Mouse (Mus musculus): ENCODE results near the gene Cacna1h. TPM values are rescaled to one million over a fixed set of nuclear protein-coding genes. Genes with fewer than 3 reads are reported as not detected.
A peak's percentile ranks its signal among the peaks of the same experiment; 100 is the strongest.

Cacna1h gene
- total RNA-seq, 2 experiments from 2014 or later = 3.2 to 3.4 TPM

DNA sequence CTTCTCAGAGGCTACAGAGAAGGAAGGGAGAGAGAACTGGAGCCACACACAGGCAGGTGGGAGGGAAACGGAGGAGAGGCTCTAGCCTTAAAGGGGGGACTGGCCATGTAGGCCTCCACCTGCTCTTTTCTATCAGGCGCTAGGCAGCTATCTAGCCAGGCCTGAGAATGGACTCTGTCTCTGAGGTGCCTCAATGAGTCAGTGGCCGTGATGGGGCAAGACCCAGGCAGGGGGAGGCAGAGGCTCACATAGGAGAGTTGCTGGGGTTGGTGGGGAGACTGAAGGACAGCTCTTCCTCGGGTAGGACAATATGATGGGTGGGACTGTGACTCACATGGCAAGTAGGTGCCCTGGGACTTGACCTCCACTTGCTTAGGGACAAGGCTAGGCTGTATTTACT, 16.7 kb upstream of the Cacna1h start:
- no peak for DNase-seq
- intact Hi-C loops (cut with DNase I; ENCODE audit: low total_unique reads) = no loop called here

DNA sequence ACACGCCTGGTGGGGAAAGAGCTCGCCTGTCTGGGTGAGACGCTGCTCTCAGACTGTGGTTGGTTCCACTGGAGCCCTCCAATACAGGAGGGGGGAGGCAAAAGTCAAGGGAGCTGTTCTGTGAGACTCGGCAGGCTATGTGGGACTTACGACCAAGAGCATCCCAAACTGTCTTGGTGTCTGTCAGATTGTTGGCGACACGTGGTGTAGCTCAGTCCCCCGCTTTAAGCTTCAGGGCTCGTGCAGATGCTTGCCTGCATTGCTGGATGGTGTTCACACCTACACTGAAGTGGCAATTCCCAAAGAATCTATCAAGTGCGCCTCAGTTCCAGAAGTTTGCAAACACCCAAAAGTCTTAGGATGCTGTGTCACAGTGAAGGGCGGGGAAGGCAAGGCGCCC, 14.3 kb upstream of the Cacna1h start:
- intact Hi-C loops (cut with DNase I; ENCODE audit: low total_unique reads) = no loop called here

DNA sequence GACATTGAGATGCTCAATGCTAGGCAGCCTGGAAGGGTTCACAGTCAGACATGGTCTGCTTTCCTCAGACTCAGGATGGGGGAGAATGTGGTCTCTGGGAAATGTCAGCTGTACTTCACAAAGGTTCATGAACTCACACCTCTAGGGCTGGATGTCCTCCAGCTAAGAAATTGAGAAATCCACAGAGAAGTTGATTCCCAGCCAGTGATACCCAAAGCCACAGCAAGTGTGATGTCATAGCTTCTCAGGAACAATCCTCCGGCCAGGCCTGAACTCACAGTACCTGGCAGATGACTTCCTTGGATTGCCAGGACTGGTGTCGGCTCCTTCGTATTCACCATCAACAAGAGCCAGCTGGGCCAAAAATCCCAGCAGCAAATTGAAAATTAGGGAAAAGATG, 12.3 kb upstream of the Cacna1h start:
- intact Hi-C loops (cut with DNase I; ENCODE audit: low total_unique reads) = no loop called here
- DNase-seq = no peak

More for the DNA sequence above, 14.3 kb upstream of the Cacna1h start:
- DNase-seq = no peak

DNA sequence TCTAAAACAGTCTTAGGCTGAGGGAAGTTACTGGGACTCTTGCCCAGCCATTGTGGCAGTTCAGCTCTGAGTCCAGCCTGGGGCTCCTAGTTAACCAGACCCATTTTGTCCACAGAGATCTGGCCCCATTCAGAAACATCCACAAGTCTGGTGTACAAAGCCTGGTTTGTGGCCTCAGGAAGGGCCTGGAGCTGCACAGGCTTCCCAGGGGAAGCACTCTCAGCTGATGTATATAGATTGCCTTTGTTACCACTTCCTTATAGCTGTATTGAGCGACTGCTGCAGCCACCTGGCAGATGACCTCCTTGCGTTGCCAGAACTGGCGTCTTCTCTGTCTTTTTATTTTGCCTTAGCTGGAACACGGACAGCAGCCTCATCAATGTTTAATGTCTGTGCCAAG, 11.5 kb upstream of the Cacna1h start:
- intact Hi-C loops (cut with DNase I; ENCODE audit: low total_unique reads) = no loop called here
- no peak for DNase-seq

DNA sequence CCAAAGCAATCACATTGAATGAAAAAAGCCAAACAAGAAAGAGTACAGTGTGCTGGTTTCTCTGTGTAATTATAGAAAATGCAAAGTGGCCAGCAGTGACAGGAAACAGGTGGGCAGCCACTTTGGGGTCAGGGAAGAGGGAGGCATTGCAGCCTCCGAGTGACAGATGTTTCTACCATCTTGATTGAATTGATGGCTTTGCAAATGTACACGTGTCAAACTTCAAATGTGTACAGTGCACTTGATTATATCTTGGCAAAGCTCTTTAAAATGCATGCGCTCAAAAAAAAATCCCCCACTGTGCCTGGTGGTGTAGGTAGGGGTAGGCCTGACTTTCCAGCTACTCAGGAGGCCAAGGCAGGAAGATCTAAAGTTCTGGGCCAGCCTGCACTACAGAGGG, 9.3 kb upstream of the Cacna1h start:
- DNase-seq = no peak
- intact Hi-C loops (cut with DNase I; ENCODE audit: low total_unique reads) = no loop called here

DNA sequence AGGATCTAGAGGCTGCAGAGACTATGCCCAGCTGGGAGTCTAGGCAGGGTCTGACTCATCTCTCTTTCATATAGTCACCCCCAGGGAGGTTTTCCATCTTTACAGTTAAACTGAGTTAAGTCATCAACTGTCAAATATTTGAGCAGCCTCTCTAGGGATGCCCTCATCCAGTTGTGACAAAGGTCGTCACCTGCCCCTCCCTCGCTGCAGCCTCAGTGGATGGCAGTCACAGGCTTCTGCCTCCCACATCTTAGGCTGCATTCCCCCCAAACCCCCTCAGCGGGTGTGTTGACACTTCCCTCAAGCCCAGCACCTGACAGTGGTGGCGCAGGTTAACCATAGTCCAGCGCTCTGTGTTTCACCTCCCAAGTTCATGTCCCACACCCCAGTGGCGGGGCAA, 7.8 kb upstream of the Cacna1h start:
- intact Hi-C loops (cut with DNase I; ENCODE audit: low total_unique reads) = no loop called here

DNA sequence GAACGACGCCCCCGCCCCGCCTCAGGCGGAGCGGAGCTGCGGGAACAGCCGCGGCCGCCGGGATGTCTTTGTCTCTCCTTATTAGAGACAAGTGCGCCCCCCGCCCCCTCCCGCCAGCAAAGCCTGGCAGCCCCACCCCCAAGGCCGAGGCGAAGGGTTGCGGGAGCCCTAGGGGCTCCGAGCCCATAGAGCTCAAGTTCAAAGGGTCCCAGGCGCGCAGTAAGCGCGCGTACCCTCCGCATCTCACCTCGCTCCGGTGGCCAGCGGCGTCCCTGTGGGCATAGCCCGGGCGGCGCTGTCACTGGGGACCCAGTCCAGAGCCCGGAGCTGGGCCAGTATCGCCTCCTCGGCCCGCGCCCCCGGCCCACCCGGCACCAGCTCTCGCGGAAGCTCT, 363 bp downstream of the Cacna1h start:
- no peak for DNase-seq
- intact Hi-C loops (cut with DNase I; ENCODE audit: low total_unique reads) = no loop called here

More for the DNA sequence above, 7.8 kb upstream of the Cacna1h start:
- DNase-seq = no peak

DNA sequence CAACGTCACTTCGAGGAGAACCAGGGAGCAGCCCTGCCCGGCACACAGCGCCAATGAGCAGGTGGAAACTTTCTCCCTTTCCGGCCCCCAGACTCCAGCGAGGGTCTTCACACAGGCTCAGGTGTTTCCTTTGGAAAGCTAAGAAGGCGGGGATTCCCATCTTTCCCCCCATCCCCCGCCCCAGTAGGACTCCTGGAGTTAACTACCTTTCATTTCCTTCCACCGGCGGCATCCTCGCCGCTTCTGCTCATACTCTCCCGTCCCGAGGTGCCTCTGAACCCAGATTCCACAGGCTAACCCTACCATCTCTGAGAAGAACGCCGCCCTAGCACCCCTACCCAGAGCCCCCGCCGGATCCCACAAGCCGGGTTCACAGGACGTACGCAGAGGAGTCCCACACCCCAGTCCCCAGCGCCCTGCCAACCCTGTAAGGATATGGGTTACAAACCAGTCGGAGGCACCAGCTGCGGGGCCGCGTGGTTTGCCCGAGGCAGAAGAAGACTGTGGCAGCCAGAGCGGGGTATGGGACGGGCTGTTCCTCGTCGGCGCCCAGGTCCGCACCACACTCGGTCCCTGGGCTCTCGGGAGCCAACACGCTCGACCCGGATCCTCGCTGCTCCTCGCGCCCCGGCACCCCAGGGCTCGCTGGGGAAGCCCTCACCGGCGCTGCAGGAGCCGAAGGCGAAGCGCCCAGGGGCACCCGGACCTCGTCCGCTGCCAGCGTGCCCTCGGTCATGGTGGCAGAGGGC, 976 bp downstream of the Cacna1h start:
- intact Hi-C loops (cut with DNase I; ENCODE audit: low total_unique reads) = no loop called here
- peak; percentile 29 for DNase-seq

DNA sequence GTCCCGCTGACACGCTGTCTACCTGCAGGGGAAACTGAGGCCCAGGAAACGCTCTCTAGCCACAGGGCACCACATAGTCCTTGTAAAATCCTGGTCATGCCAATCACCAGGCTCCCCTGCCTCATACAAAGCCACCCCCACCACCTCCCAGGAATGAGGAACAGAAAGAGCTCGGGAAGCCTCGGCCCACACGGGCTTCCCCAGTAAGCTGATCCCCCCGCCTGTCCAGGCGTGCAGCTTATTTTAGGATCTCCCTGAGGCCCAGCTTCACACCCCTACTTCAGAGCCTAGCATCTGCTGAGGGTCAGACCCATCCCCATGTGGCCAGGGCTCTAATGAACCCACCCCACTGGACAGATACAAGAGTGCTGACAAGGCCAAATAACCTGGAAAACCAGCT, 3.0 kb downstream of the Cacna1h start:
- intact Hi-C loops (cut with DNase I; ENCODE audit: low total_unique reads) = no loop called here
- no peak for DNase-seq

DNA sequence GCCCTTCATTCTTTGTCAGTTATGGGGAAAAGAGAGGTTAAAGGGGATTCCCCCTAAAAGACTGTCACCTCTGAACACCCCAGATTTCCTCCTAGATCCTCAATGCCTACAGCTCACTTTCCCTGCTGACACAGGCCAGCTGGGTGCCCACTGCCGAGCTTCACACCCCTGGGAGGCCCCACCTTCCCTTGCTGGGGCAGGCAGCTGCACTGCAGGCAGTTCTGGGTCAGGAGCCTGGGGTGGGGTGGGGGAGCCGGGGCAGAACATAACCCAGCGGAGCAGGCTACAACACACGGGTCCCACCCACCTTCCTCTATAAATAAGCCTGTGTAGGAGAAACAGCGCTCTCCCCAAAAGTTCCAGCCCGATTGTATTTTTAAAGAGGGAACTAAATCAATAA, 3.7 kb downstream of the Cacna1h start:
- intact Hi-C loops (cut with DNase I; ENCODE audit: low total_unique reads) = no loop called here
- no peak for DNase-seq

DNA sequence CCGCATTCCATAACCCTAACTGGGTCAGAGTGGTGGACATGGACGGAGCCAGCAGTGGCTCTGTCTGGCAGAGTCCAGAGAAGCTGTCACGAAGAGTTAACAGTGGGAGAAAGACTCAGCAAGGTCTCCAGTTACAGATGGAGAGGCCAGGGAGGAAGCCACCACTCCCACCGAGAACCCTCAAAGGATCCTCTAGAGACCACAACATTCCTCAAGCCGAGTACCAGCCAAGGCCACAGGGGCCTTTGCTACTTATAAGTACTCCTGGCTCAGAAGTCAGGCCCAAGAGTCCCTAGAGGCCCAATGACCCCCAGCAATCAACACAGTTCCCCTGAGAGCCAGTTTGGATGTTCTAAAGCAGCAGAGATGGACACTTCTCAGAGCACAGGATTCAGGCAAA, 4.3 kb downstream of the Cacna1h start:
- intact Hi-C loops (cut with DNase I; ENCODE audit: low total_unique reads) = no loop called here
- no peak for DNase-seq

DNA sequence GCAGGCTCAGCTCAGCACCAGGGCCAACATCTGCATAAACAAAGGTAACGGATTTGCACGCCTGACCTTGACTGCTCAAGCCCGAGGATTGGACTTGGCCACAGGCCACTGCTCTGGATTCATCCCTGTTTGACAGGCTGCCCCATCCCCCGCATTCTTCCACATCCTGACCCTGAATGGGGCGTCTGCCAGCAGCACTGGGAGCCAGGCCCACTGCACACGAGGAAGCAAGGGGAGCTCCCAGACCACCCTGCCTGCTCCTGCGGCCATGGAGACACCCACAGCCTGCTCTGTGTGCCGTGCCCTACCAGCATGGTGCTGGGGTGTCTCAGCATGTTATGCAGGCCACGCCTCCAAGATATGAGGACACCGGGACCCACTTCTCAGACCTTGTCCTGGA, 6.1 kb downstream of the Cacna1h start:
- peak; percentile 25 for DNase-seq
- intact Hi-C loops (cut with DNase I; ENCODE audit: low total_unique reads) = no loop called here

DNA sequence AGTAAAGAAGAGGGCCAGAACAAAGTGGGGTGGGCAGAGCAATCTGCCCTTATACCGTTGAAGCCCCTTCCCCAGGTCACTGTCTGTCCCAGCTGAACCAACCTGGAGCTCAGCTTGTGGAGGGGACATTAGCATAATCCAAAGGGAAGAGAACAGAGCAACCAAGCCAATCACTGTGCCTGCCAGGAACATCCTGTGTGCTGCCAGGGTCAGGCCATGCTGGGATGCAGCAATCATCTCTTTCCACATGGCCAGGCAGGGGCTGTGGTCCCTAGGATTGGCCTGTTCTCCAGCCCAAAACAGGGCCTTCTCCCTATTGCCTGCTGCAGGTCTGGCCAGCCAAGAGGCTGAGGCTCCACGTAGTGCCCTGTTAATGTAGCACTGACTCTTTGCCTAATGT, 7.6 kb downstream of the Cacna1h start:
- intact Hi-C loops (cut with DNase I; ENCODE audit: low total_unique reads) = no loop called here
- no peak for DNase-seq

DNA sequence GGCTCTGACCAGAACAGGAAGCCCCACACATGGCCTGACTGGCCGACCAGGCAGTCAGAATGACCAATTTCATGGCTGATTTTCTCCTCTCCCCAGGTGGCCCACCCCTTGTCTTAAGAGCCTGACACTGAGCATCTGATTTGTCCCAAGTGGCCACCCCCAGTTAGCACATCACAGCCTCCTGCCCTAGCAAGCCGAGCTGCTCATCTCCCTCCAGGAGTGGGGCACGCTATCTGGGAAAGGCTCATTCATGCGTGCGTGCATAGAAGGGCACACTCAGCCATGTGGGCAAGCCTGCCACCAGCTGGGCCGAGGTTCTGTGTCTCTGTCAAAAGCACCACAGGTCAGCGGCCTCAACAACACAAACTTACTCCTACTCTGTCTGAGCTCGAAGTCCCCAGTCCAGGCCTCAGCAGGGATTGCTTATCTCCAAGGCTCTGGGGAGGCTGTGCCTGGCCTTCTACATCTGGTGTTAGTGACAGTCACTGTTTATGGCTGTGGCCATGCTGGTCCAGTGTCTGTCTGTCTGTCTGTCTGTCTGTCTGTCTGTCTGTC, 9.0 kb downstream of the Cacna1h start:
- no peak for DNase-seq
- intact Hi-C loops (cut with DNase I; ENCODE audit: low total_unique reads) = no loop called here

DNA sequence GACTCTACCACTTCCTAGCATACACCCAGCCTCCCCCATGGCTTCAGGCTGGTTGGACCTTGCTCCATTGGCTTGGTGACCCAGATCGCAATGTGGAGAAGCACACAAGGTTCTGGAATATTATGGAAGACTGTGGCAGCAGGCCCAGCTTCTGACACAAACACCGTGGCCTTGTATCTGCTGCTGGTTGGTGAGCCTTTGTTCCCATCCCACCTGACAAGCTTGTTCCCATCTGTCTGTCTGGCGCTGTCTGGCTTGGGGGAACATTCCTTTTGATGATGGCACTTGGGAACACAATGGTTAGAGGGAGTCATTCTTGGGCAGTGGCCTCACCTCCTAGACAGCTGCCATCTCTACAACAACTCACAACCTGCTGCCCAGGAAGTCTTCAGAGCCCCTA, 12.6 kb downstream of the Cacna1h start:
- no peak for DNase-seq
- intact Hi-C loops (cut with DNase I; ENCODE audit: low total_unique reads) = no loop called here

DNA sequence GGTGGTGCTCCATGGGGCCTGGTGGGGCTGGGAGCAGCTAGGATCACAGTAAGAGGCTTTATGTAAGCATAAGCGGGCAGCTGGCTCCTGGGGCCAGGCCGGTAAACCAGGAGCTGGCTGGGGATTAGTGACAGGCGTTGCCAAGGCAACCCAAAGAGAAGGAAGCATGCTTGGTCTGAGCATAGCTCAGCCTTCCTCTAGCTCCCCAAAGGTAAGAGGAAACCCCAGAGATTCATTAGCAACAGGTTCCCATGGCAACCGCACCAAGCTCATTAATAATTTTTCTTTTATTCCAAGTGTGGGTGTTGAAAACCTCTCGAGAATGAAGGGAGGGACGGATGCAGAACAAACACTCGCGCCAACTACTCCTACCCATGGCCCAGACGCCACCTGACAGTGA, 14.7 kb downstream of the Cacna1h start:
- DNase-seq = no peak
- intact Hi-C loops (cut with DNase I; ENCODE audit: low total_unique reads) = no loop called here

DNA sequence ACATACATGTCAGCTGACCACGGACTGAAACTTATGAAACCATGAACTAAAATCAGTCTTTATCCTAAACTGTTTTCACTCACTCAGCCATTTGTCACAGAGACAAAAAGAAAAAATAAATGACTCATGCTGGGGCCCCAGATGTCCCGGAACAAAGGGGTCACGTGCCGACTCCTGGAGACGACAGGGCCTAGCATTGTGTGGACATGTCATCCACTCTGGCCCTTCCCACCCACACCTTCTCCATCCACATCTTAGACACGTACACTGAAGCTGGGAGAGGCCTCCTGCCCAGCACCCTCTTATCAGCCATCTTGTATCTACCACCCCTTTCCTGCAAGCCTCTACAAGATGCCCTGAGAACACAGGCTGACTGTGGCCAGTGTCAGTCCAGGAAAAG, 15.6 kb downstream of the Cacna1h start:
- intact Hi-C loops (cut with DNase I; ENCODE audit: low total_unique reads) = no loop called here

DNA sequence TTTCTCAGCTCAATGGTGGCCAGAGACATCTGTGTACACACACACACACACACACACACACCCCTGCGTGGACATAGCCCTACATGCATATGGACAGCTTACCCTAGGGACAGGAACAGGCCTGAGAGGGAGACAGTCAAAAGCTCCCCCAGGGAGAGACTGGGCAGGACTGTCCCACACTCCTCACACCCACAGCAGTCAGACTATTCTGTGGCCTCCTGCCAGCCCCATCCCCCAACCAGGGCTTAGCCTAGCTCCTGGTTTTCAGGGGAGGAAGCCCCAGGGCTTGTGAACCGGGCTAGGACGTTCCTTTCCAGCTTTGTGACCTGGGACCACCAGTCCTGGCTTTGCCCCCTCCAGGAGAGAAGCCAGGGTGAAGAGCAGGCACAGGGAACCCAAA, 17.4 kb downstream of the Cacna1h start:
- intact Hi-C loops (cut with DNase I; ENCODE audit: low total_unique reads) = no loop called here
- DNase-seq = no peak

More for the DNA sequence above, 15.6 kb downstream of the Cacna1h start:
- no peak for DNase-seq

DNA sequence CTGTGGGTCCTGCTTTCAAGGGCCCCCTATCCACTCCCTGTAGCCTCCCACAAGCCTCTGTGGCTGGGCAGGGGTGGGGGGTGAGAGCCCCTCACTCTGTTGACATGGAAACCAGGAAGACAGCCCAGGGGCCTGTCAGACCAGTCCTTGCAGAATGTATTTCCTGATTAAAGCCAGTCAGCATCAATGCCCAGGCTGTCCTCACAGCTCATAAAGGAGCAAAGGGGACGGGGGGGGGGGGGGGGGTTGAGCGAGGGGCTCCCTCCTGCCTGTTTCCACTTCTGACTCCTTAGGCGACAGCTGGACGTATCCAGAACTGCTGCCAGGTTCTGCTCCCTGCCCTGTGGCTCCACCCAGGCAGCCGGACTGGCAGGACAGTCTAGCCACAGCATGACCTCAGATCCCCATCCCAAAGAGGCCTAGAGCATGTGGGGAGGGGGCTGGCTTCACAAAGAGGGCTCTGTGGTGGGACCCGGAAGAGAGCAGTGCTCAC, 18.1 kb downstream of the Cacna1h start:
- intact Hi-C loops (cut with DNase I; ENCODE audit: low total_unique reads) = no loop called here
- peak; percentile 28 for DNase-seq

DNA sequence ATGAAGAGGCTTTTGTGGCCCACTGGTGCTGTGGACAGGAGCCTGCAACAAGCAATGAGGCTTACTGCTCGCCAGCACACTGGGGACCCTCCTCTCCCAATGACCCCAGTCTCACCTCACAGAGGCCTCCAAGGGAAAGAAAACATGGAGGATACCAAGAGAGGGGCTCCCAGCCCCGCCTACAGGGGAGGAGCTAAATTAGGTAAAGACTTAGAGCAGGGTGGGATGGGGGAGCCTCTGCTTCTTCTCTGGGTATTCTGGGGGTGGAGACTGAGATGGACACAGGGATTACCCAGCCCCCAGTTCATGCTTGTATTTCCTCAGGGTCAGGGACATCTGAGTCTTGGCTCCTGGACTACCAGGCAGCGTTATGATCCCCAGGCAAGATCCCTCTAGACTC, 18.7 kb downstream of the Cacna1h start:
- DNase-seq = no peak
- intact Hi-C loops (cut with DNase I; ENCODE audit: low total_unique reads) = no loop called here

DNA sequence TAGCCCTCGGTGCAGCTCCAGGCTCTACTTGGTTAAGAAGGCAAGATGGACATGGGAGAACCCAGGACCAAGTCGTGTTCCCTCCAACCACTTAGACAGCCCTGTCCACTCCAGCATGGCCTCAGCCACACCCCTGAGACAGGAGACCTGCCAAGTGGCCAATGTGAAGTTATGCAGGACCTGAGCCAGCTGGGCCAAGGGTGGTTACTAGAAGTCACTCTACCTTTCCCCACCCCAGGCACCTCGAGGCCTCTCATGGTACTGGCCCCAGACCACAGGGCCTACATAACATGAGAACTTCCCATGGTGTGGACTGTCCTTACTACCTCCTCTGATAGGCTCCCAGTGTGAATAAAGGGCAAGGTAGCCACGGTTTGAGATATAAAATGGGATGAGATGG, 19.4 kb downstream of the Cacna1h start:
- DNase-seq = no peak
- intact Hi-C loops (cut with DNase I; ENCODE audit: low total_unique reads) = no loop called here

DNA sequence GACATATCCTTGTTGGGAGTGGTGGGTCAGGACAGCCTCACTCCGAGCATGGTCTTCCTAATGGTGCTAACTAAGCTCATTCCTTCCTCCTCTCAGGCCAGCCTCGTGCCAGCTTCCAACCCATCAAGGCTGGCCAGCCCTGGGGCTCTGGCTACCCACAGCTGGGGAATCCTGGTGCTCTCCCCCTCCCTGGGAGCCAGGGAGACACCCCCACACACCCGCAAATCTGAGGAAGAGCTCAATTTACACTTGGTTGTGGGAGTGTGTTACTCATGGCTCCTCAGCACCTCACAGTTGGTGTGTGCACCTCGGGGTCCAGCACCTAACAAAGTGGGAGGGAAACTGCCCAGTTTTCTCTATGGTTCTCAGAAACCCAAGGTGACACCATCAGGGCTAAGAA, 22.3 kb downstream of the Cacna1h start:
- intact Hi-C loops (cut with DNase I; ENCODE audit: low total_unique reads) = no loop called here

More for the DNA sequence above, 22.3 kb downstream of the Cacna1h start:
- DNase-seq = no peak

All from gastrocnemius, postnatal 14 days (tissue).